Mouse (Mus musculus) lung, postnatal 0 days (tissue): ENCODE measurements around the gene Ap2b1. TPM values are rescaled to one million over a fixed set of nuclear protein-coding genes. Genes with fewer than 3 reads are reported as not detected.

Experiments
- ATAC-seq: fragments of 200-750 bp; cut with Nextera tagmentation; 2 replicates; pipeline ENCODE4 v1.8.0; 2017; ENCODE audit warnings: moderate library complexity
- DNase-seq: peaks from one replicate; pipeline ENCODE4 v3.0.0-alpha.2; 2016; ENCODE audit warnings: low spot score
- H3K27ac ChIP-seq: fragments of 300-500 bp; sonication (generic); 2 replicates; pipeline ENCODE4 v1.5.1; 2014; ENCODE audit warnings: antibody characterized with exemption, mild to moderate bottlenecking, low read length, mixed read lengths
- H3K27me3 ChIP-seq: fragments of 300-500 bp; sonication (generic); replicated peaks from 2 replicates; pipeline ENCODE4 v1.6.1; 2014; ENCODE audit warnings: low read length, mixed read lengths; ENCODE audit not compliant: insufficient read depth
- H3K36me3 ChIP-seq: fragments of 300-500 bp; sonication (generic); 2 replicates; pipeline ENCODE4 v1.6.1; 2014; ENCODE audit warnings: low read length, mixed read lengths; ENCODE audit not compliant: insufficient read depth
- H3K4me1 ChIP-seq: fragments of 300-500 bp; sonication (generic); 2 replicates; pipeline ENCODE4 v1.6.1; 2014; ENCODE audit warnings: antibody characterized with exemption, low read depth, low read length, mixed read lengths; ENCODE audit not compliant: insufficient read depth
- H3K4me2 ChIP-seq: fragments of 300-500 bp; sonication (generic); replicated peaks from 2 replicates; pipeline ENCODE4 v1.6.1; 2014; ENCODE audit warnings: low read depth, mild to moderate bottlenecking, low read length, moderate library complexity, mixed read lengths
- H3K4me3 ChIP-seq: fragments of 300-500 bp; sonication (generic); 2 replicates; pipeline ENCODE4 v1.5.1; 2014; ENCODE audit warnings: low read depth, low read length
- H3K9ac ChIP-seq: fragments of 300-500 bp; sonication (generic); replicated peaks from 2 replicates; pipeline ENCODE4 v1.6.1; 2014; ENCODE audit warnings: low read depth, mild to moderate bottlenecking
- H3K9me3 ChIP-seq: fragments of 300-500 bp; sonication (generic); 2 replicates; pipeline ENCODE4 v1.6.1; 2016; ENCODE audit warnings: low read length, mixed read lengths
- CTCF ChIP-seq: IDR thresholded peaks from 2 replicates; pipeline ENCODE4 v1.5.1; 2016; ENCODE audit warnings: antibody characterized with exemption, mild to moderate bottlenecking
- EP300 ChIP-seq: IDR thresholded peaks from 2 replicates; pipeline ENCODE4 v1.6.1; 2016; ENCODE audit warnings: antibody characterized with exemption, mild to moderate bottlenecking, control low read depth
- WGBS: fragments of 180-500 bp; shearing (Covaris S2); extraction: QIAGEN DNeasy Blood & Tissue Kit; methylation state at CpG from one replicate; pipeline ENCODE4 v1.1.7; 2014; 5-methylcytosine and 5-hydroxymethylcytosine counted together
- polyA plus RNA-seq: library from polyadenylated mRNA; unstranded; fragments of >200 nt; fragmentation: Nextera tagmentation; extraction: Ambion mirVana; gene quantifications from 2 replicates; pipeline ENCODE4 v1.2.1, GENCODE M21; 2015

The Ap2b1 gene
- polyA plus RNA-seq, 1 experiment from 2014 or later = 26.5 TPM

DNA sequence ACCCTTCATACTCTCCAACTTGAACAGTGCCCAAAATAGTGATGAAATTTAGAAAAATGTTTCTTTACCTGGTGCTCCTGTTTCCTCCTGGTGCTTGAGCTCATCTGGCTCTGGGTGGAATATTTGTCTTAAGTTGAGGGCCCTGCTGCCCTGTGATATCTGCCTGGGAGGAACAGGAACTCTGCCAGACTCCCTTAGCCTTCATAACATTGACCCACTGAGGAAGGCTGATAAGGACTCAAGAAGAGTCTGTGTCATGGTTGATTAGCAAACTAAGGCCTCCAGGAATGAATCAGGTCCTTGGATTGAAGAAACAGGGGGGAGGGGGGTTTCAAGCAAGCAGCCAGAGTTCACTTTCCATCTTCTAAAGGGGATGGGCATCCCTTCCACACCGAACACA, 12.3 kb upstream of the Ap2b1 start, which contains the start of gene Slfn14:
Slfn14 (minus strand) TSS at position 161 of the 400 bp plus-strand sequence.
- no peak within 1 kb of the TSS for H3K9ac ChIP-seq
- H3K9me3 ChIP-seq = no peaks in the 10 kb centered on the region
- H3K4me3 ChIP-seq = no peak within 1 kb of the TSS
- no peaks in the 10 kb centered on the region for H3K36me3 ChIP-seq
- TF ChIP-seq CTCF (no peak), EP300 (no peak)
- ATAC-seq (no peak), DNase-seq (no peak)
- no peaks in the 10 kb centered on the region for H3K27me3 ChIP-seq
- 52% methylated on average over 1 of the region's 1 CpGs for WGBS
- no peaks in the 10 kb centered on the region; the same call in 1 of the 2 replicates for H3K4me1 ChIP-seq
- H3K27ac ChIP-seq = no peak within 1 kb of the TSS
- H3K4me2 ChIP-seq = no peak within 1 kb of the TSS

- Histone ChIP-seq H3K9ac (no peak overlapping the region), H3K36me3 (no peaks in the 10 kb centered on the region), H3K27me3 (no peaks in the 10 kb centered on the region), H3K9me3 (no peaks in the 10 kb centered on the region), H3K4me1 (peaks cover 2% of the 10 kb centered on the region; the same call in 1 of the 2 replicates), H3K27ac (no peak overlapping the region), H3K4me2 (no peak overlapping the region), H3K4me3 (no peak overlapping the region)
- DNase-seq (no peak), ATAC-seq (no peak)
- WGBS = 87% methylated on average over 5 of the region's 5 CpGs
- TF ChIP-seq EP300 (no peak), CTCF (no peak)
These were observed 9.8 kb upstream of the Ap2b1 start for GRCm38 (mm10) chr11:83289036-83289435.

GRCm38 (mm10) chr11:83289633-83290032, 9.2 kb upstream of the Ap2b1 start:
- Histone ChIP-seq H3K4me1 (peaks cover 2% of the 10 kb centered on the region; the same call in 1 of the 2 replicates), H3K4me2 (no peak overlapping the region), H3K4me3 (no peak overlapping the region), H3K9ac (no peak overlapping the region), H3K9me3 (no peaks in the 10 kb centered on the region), H3K36me3 (no peaks in the 10 kb centered on the region), H3K27me3 (no peaks in the 10 kb centered on the region), H3K27ac (no peak overlapping the region)
- TF ChIP-seq CTCF (no peak), EP300 (no peak)
- DNase-seq (no peak), ATAC-seq (no peak)
- 82% methylated on average over 2 of the region's 2 CpGs for WGBS

- peak overlapping the region; percentile 53 for H3K9ac ChIP-seq
- peak; percentile 100 for ATAC-seq
These were observed 7.2 kb upstream of the Ap2b1 start for GRCm38 (mm10) chr11:83291375-83292250.

DNA sequence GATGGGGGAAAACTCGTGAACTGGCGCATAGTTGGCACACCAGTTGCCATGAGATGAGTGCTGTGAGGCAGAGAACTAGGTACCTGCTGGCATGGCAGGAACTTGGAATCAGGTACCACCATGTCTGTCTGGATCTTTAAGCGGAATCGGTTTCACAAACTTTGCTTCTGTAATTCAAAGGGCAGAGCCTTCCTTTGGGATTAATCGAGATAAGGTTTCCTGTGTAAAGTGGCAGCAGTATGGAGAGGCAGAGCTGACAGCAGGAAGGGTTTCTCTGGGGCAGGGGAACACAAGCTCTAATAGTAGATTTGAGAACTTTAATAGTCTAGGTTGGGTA, 6.6 kb upstream of the Ap2b1 start:
- no peaks in the 10 kb centered on the region for H3K36me3 ChIP-seq
- peak overlapping the region; percentile 56 for H3K4me3 ChIP-seq
- DNase-seq = no peak
- H3K4me1 ChIP-seq = peaks cover 2% of the 10 kb centered on the region; the same call in 1 of the 2 replicates
- TF ChIP-seq EP300 = no peak
- TF ChIP-seq CTCF = no peak
- H3K27ac ChIP-seq = peak overlapping the region; percentile 43; the same call in 1 of the 2 replicates
- no peaks in the 10 kb centered on the region for H3K27me3 ChIP-seq
- H3K4me2 ChIP-seq = peak overlapping the region; percentile 73
- no peaks in the 10 kb centered on the region for H3K9me3 ChIP-seq
- no peak for ATAC-seq
- H3K9ac ChIP-seq = peak overlapping the region; percentile 47
- 0% methylated on average over 5 of the region's 5 CpGs for WGBS

More at GRCm38 (mm10) chr11:83291375-83292250, 7.2 kb upstream of the Ap2b1 start:
- peak; percentile 99 for DNase-seq
- Histone ChIP-seq H3K4me1 (peaks cover 2% of the 10 kb centered on the region; the same call in 1 of the 2 replicates), H3K36me3 (no peaks in the 10 kb centered on the region), H3K4me2 (peak overlapping the region; percentile 73), H3K27ac (peak overlapping the region; percentile 65), H3K4me3 (peak overlapping the region; percentile 56), H3K27me3 (no peaks in the 10 kb centered on the region), H3K9me3 (no peaks in the 10 kb centered on the region)
- TF ChIP-seq CTCF (no peak), EP300 (no peak)
- under 1% methylated on average over 38 of the region's 38 CpGs for WGBS

GRCm38 (mm10) chr11:83293182-83293581, 5.6 kb upstream of the Ap2b1 start:
- DNase-seq = no peak
- H3K4me1 ChIP-seq = peaks cover 5% of the 10 kb centered on the region; the same call in 1 of the 2 replicates
- no peak overlapping the region for H3K9ac ChIP-seq
- no peaks in the 10 kb centered on the region for H3K36me3 ChIP-seq
- no peaks in the 10 kb centered on the region for H3K27me3 ChIP-seq
- no peaks in the 10 kb centered on the region for H3K9me3 ChIP-seq
- no peak overlapping the region; the same call in 1 of the 2 replicates for H3K4me2 ChIP-seq
- 80% methylated on average over 1 of the region's 1 CpGs for WGBS
- no peak for ATAC-seq
- TF ChIP-seq CTCF (no peak), EP300 (no peak)
- no peak overlapping the region for H3K4me3 ChIP-seq
- no peak overlapping the region for H3K27ac ChIP-seq
